Mouse (Mus musculus) liver, embryonic 11.5 days (tissue): ENCODE measurements around the gene Tmem40. TPM values are rescaled to one million over a fixed set of nuclear protein-coding genes. Genes with fewer than 3 reads are reported as not detected.

Experiments
- ATAC-seq: fragments of 200-750 bp; cut with Nextera tagmentation; replicated peaks from 2 replicates; pipeline ENCODE4 v1.8.0; 2017; ENCODE audit warnings: moderate number of reproducible peaks, mild to moderate bottlenecking, moderate TSS enrichment, moderate library complexity; ENCODE audit not compliant: low FRiP score
- DNase-seq: peaks from one replicate; pipeline ENCODE4 v3.0.0-alpha.2; 2017; ENCODE audit warnings: low spot score
- H3K27ac ChIP-seq: fragments of 300-500 bp; sonication (generic); 2 replicates; pipeline ENCODE4 v1.5.1; 2014; ENCODE audit warnings: mild to moderate bottlenecking, low read depth, low read length, control low read depth
- H3K27me3 ChIP-seq: fragments of 300-500 bp; sonication (generic); replicated peaks from 2 replicates; pipeline ENCODE4 v1.6.1; 2014; ENCODE audit warnings: low read length, mixed read lengths; ENCODE audit not compliant: control insufficient read depth, insufficient read depth
- H3K36me3 ChIP-seq: fragments of 300-500 bp; sonication (generic); 2 replicates; pipeline ENCODE4 v1.6.1; 2014; ENCODE audit warnings: mild to moderate bottlenecking, low read length, moderate library complexity, mixed read lengths; ENCODE audit not compliant: control insufficient read depth, insufficient read depth
- H3K4me1 ChIP-seq: fragments of 300-500 bp; sonication (generic); replicated peaks from 2 replicates; pipeline ENCODE4 v1.6.1; 2014; ENCODE audit warnings: low read length, mixed read lengths; ENCODE audit not compliant: control insufficient read depth, insufficient read depth
- H3K4me2 ChIP-seq: fragments of 300-500 bp; sonication (generic); 2 replicates; pipeline ENCODE4 v1.6.1; 2014; ENCODE audit warnings: mild to moderate bottlenecking, control low read depth, moderate library complexity
- H3K4me3 ChIP-seq: fragments of 300-500 bp; sonication (generic); 2 replicates; pipeline ENCODE4 v1.5.1; 2014; ENCODE audit warnings: low read depth, low read length, control low read depth
- H3K9ac ChIP-seq: fragments of 300-500 bp; sonication (generic); 2 replicates; pipeline ENCODE4 v1.6.1; 2014; ENCODE audit warnings: low read depth, low read length, control low read depth
- H3K9me3 ChIP-seq: fragments of 300-500 bp; sonication (generic); 2 replicates; pipeline ENCODE4 v1.6.1; 2016; ENCODE audit warnings: low read length, inconsistent platforms, mixed read lengths; ENCODE audit not compliant: control insufficient read depth
- WGBS: fragments of 180-500 bp; shearing (Covaris S2); extraction: QIAGEN DNeasy Blood & Tissue Kit; methylation state at CpG from one replicate; pipeline ENCODE4 v1.1.7; 2014; 5-methylcytosine and 5-hydroxymethylcytosine counted together
- polyA plus RNA-seq: library from polyadenylated mRNA; unstranded; fragments of >200 nt; fragmentation: Nextera tagmentation; extraction: Ambion mirVana; gene quantifications from 2 replicates; pipeline ENCODE4 v1.2.1, GENCODE M21; 2014

Gene Tmem40
- polyA plus RNA-seq, 1 experiment from 2014 or later, result 32.5 TPM

- no peak for ATAC-seq
Measured at GRCm38 (mm10) chr6:115801811-115802210, 39.6 kb upstream of the Tmem40 start.

GRCm38 (mm10) chr6:115792691-115793215, 30.5 kb upstream of the Tmem40 start:
- ATAC-seq, result no peak
- H3K36me3 ChIP-seq, result peaks cover 49% of the 10 kb centered on the region
- 91% methylated on average over 21 of the region's 21 CpGs for WGBS

More at GRCm38 (mm10) chr6:115801811-115802210, 39.6 kb upstream of the Tmem40 start:
- H3K4me3 ChIP-seq, result no peak overlapping the region
- H3K36me3 ChIP-seq, result peaks cover 57% of the 10 kb centered on the region
- no peaks in the 10 kb centered on the region for H3K27me3 ChIP-seq
- H3K9me3 ChIP-seq, result no peaks in the 10 kb centered on the region
- H3K4me2 ChIP-seq, result no peak overlapping the region
- no peak overlapping the region for H3K9ac ChIP-seq
- H3K4me1 ChIP-seq, result peaks cover 7% of the 10 kb centered on the region
- no peak overlapping the region for H3K27ac ChIP-seq
- DNase-seq, result no peak
- WGBS, result 92% methylated on average over 3 of the region's 3 CpGs

GRCm38 (mm10) chr6:115791842-115792686, 29.9 kb upstream of the Tmem40 start:
- peaks cover 50% of the 10 kb centered on the region for H3K36me3 ChIP-seq
- H3K9me3 ChIP-seq, result no peaks in the 10 kb centered on the region
- 90% methylated on average over 34 of the region's 34 CpGs for WGBS
- no peak overlapping the region for H3K4me2 ChIP-seq
- no peaks in the 10 kb centered on the region for H3K4me1 ChIP-seq
- no peak for DNase-seq
- H3K4me3 ChIP-seq, result no peak overlapping the region
- H3K9ac ChIP-seq, result no peak overlapping the region
- no peaks in the 10 kb centered on the region for H3K27me3 ChIP-seq
- no peak for ATAC-seq
- H3K27ac ChIP-seq, result no peak overlapping the region

More at GRCm38 (mm10) chr6:115792691-115793215, 30.5 kb upstream of the Tmem40 start:
- Histone ChIP-seq H3K4me3 (no peak overlapping the region), H3K4me1 (no peaks in the 10 kb centered on the region), H3K9ac (no peak overlapping the region), H3K9me3 (no peaks in the 10 kb centered on the region), H3K27ac (no peak overlapping the region), H3K27me3 (no peaks in the 10 kb centered on the region), H3K4me2 (no peak overlapping the region)
- no peak for DNase-seq

GRCm38 (mm10) chr6:115791016-115791415, 28.8 kb upstream of the Tmem40 start:
- no peak overlapping the region for H3K27ac ChIP-seq
- DNase-seq, result no peak
- no peaks in the 10 kb centered on the region for H3K9me3 ChIP-seq
- no peak overlapping the region for H3K4me2 ChIP-seq
- no peak for ATAC-seq
- peaks cover 51% of the 10 kb centered on the region for H3K36me3 ChIP-seq
- no peaks in the 10 kb centered on the region for H3K27me3 ChIP-seq
- H3K4me1 ChIP-seq, result no peaks in the 10 kb centered on the region
- H3K4me3 ChIP-seq, result no peak overlapping the region
- WGBS, result 87% methylated on average over 10 of the region's 10 CpGs
- no peak overlapping the region for H3K9ac ChIP-seq

GRCm38 (mm10) chr6:115782781-115783180, 20.6 kb upstream of the Tmem40 start:
- Histone ChIP-seq H3K36me3 (peaks cover 34% of the 10 kb centered on the region), H3K9ac (no peak overlapping the region), H3K4me1 (no peaks in the 10 kb centered on the region), H3K4me2 (no peak overlapping the region), H3K27me3 (no peaks in the 10 kb centered on the region), H3K27ac (no peak overlapping the region), H3K4me3 (no peak overlapping the region), H3K9me3 (no peaks in the 10 kb centered on the region)
- DNase-seq (no peak), ATAC-seq (no peak)
- WGBS, result 89% methylated on average over 3 of the region's 3 CpGs

GRCm38 (mm10) chr6:115776363-115776762, 14.2 kb upstream of the Tmem40 start:
- Histone ChIP-seq H3K4me2 (peak overlapping the region; percentile 86), H3K9ac (0 out of 2 replicates have a peak overlapping the region, but pooled peaks have one; percentile 20), H3K4me1 (peaks cover 21% of the 10 kb centered on the region), H3K27ac (no peak overlapping the region), H3K27me3 (no peaks in the 10 kb centered on the region), H3K36me3 (peaks cover 11% of the 10 kb centered on the region; the same call in 1 of the 2 replicates), H3K4me3 (peak overlapping the region; percentile 73; the same call in 1 of the 2 replicates), H3K9me3 (no peaks in the 10 kb centered on the region)
- no peak for DNase-seq
- no peak for ATAC-seq
- 51% methylated on average over 9 of the region's 9 CpGs for WGBS

- Histone ChIP-seq H3K4me1 (peaks cover 21% of the 10 kb centered on the region), H3K9me3 (no peaks in the 10 kb centered on the region), H3K9ac (peak overlapping the region; percentile 81), H3K4me3 (peak overlapping the region; percentile 73), H3K4me2 (peak overlapping the region; percentile 86), H3K27ac (no peak overlapping the region), H3K36me3 (peaks cover 9% of the 10 kb centered on the region; the same call in 1 of the 2 replicates), H3K27me3 (no peaks in the 10 kb centered on the region)
- DNase-seq, result no peak
- no peak for ATAC-seq
- WGBS, result 58% methylated on average over 3 of the region's 3 CpGs
Measured at GRCm38 (mm10) chr6:115775838-115776237, 13.6 kb upstream of the Tmem40 start.

- ATAC-seq, result peak; percentile 77
- H3K27ac ChIP-seq, result peak within 1 kb of the TSS; percentile 60
- WGBS, result under 1% methylated on average over 25 of the region's 28 CpGs
Measured at GRCm38 (mm10) chr6:115774501-115774921, 12.3 kb upstream of the Tmem40 start, which contains the start of gene Cand2. Gene Cand2, plus strand, starts transcription at chr6:115774538.

More at GRCm38 (mm10) chr6:115774501-115774921, 12.3 kb upstream of the Tmem40 start, which contains the start of gene Cand2:
- peaks cover 21% of the 10 kb centered on the region for H3K4me1 ChIP-seq
- H3K9ac ChIP-seq, result peak within 1 kb of the TSS; percentile 81
- H3K27me3 ChIP-seq, result no peaks in the 10 kb centered on the region
- DNase-seq, result peak; percentile 81
- peaks cover 3% of the 10 kb centered on the region; the same call in 1 of the 2 replicates for H3K36me3 ChIP-seq
- no peaks in the 10 kb centered on the region for H3K9me3 ChIP-seq
- peak within 1 kb of the TSS; percentile 73 for H3K4me3 ChIP-seq
- H3K4me2 ChIP-seq, result peak within 1 kb of the TSS; percentile 86
